Mouse (Mus musculus): ENCODE results near the gene Olfr430. TPM values are rescaled to one million over a fixed set of nuclear protein-coding genes. Genes with fewer than 3 reads are reported as not detected.
"Not testable (repeated sequence)": the region's sequence is repeated elsewhere in the genome, so short reads cannot be mapped to it uniquely, and the experiment has no call there.

Gene Olfr430
- polyA plus RNA-seq (2016; fragmentation: Nextera tagmentation; extraction: Ambion mirVana): not detected in 2 replicates

DNA sequence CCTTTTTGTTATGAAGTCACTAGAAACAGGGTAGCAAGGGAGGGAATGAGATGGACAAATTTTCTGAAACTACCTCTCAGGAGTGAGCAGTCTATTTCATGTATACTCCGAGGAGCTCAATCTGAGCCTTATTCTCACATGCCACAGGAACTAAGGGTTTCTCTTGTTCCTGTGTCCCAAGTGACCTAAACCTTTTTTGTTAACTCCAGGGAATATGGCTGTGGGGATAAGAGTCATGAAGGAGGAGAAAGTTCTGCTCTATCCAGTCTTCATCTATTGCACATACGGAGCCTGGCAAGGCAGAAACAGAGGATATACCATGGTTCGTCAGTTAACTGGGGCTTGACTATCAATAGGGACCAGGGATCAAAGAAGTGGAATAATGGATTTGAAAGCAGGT is at the start of gene Olfr430:
Gene Olfr430 (plus strand): TSS at position 301 of the 400 bp plus-strand sequence.
- no peaks in the 10 kb centered on the region for H3K4me1 ChIP-seq
- 89% methylated on average over 3 of the region's 3 CpGs for WGBS
- no peaks in the 10 kb centered on the region for H3K9me3 ChIP-seq
- no peaks in the 10 kb centered on the region for H3K36me3 ChIP-seq (replicated peaks)
- no peaks in the 10 kb centered on the region for H3K27me3 ChIP-seq (replicated peaks; ENCODE audit: low read depth, poor library complexity, severe bottlenecking)
- DNase-seq (ENCODE audit: low spot score): no peak
- H3K4me3 ChIP-seq: no peak within 1 kb of the TSS
- H3K27ac ChIP-seq (replicated peaks): no peak within 1 kb of the TSS

DNA sequence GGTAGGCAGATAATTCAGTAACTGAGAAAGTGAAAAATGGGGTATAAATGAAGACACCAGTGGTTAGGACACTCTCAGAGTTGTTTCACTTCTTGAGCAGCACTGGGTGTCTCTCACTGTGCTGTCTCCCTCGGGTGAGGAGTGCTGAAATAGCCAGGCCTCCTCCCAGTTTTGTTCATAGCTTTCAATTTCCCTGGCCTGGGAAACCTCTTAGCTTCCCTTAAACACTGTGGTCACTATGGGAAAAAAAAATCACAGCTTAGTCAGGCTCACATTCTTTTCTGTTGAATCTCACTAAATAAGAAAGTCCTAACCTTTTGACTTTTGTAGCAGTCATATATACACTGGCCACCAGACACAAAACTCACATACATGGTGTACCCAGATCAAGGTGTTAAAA is 34.7 kb upstream of the Olfr430 start, which contains the start of gene Ifi205:
Gene Ifi205 (minus strand): TSS at position 113 of the 400 bp plus-strand sequence.
- no peaks in the 10 kb centered on the region for H3K27me3 ChIP-seq (replicated peaks; ENCODE audit: low read depth, poor library complexity, severe bottlenecking)
- no peaks in the 10 kb centered on the region for H3K36me3 ChIP-seq (replicated peaks)
- no peak within 1 kb of the TSS for H3K4me3 ChIP-seq
- H3K4me1 ChIP-seq: no peaks in the 10 kb centered on the region
- H3K27ac ChIP-seq (replicated peaks): no peak within 1 kb of the TSS
- DNase-seq (ENCODE audit: low spot score): no peak
- H3K9me3 ChIP-seq: no peaks in the 10 kb centered on the region
- WGBS: 54% methylated on average over 1 of the region's 1 CpGs

DNA sequence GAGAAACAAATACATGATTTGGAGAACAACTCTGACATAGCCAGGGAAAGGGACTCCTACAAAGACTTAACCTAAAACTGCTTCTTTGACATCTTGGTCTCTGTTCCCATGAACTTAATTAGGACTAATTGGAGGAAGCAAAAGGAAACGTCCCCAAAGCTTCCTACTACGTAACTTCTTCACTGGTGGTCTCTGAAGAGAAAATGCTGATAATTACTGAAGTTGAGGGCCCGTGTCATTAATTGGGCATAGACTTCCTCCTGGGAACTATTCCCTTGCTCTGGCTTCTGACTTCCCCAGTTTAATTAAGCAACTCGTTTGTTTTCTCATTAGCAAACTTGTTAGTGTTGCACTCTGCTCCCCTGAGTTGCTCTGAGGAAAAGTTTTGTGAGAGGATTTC is 30.6 kb upstream of the Olfr430 start:
- Histone ChIP-seq H3K36me3 (replicated peaks) (no peaks in the 10 kb centered on the region), H3K27ac (replicated peaks) (no peak overlapping the region), H3K27me3 (replicated peaks; ENCODE audit: low read depth, poor library complexity, severe bottlenecking) (no peaks in the 10 kb centered on the region), H3K4me3 (no peak overlapping the region), H3K9me3 (no peaks in the 10 kb centered on the region), H3K4me1 (no peaks in the 10 kb centered on the region)
- WGBS: 46% methylated on average over 4 of the region's 4 CpGs
- DNase-seq (ENCODE audit: low spot score): no peak

DNA sequence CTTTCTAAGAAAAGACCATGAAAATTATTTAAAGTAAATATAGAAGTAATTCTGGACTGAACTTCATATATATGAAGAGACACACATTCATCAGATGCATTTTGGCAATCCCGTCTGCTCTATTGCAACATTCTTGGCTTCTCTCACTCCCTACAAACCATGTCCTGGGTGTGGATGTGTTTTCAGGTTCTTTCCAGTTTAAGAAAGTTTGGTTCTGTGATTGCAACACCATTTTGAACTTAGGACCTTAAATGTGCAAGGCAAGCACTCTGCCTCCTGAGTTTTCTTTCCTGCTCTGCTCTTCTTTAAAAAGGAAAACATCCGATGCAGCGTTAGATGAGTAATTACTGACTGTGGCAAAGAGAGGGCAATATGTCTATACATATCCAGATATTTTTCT is 27.9 kb upstream of the Olfr430 start:
- Histone ChIP-seq H3K36me3 (replicated peaks) (no peaks in the 10 kb centered on the region), H3K4me3 (no peak overlapping the region), H3K27me3 (replicated peaks; ENCODE audit: low read depth, poor library complexity, severe bottlenecking) (no peaks in the 10 kb centered on the region), H3K27ac (replicated peaks) (no peak overlapping the region), H3K4me1 (no peaks in the 10 kb centered on the region), H3K9me3 (no peaks in the 10 kb centered on the region)
- DNase-seq (ENCODE audit: low spot score): no peak
- 90% methylated on average over 3 of the region's 3 CpGs for WGBS

DNA sequence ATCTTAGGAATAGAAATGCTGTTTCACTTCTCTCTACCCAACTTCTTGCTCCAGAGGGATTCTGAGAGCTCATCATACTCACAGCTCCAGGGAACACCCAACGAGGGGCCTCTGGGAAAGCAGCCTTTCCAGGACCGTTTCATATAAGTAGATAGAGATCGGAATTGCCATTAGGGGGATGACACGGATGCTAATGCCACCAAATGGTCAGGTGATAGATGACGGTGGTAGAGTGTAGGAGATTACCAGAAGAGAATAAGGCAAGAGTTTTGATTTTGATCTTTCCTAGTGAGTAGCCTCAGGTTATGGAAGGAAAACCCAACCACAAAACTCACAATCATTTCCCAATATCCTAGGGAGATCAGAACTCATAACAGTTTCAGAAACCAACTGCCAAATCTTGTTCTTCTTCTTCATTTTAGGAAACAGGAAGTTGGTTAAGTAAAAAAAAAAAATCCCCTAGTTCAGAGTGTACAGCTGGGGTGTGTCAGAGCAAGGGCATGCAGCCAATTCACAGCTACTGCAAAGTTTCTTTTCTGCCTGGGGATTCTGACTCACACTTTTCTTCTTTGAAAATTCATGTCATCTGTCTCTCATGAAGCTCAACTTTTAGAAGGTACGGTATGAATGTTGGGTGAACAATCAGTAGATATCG is 25.8 kb upstream of the Olfr430 start, which contains the start of gene Olfr433:
Gene Olfr433 (plus strand): TSS at position 183 of the 655 bp plus-strand sequence.
- WGBS: 87% methylated on average over 7 of the region's 7 CpGs

DNA sequence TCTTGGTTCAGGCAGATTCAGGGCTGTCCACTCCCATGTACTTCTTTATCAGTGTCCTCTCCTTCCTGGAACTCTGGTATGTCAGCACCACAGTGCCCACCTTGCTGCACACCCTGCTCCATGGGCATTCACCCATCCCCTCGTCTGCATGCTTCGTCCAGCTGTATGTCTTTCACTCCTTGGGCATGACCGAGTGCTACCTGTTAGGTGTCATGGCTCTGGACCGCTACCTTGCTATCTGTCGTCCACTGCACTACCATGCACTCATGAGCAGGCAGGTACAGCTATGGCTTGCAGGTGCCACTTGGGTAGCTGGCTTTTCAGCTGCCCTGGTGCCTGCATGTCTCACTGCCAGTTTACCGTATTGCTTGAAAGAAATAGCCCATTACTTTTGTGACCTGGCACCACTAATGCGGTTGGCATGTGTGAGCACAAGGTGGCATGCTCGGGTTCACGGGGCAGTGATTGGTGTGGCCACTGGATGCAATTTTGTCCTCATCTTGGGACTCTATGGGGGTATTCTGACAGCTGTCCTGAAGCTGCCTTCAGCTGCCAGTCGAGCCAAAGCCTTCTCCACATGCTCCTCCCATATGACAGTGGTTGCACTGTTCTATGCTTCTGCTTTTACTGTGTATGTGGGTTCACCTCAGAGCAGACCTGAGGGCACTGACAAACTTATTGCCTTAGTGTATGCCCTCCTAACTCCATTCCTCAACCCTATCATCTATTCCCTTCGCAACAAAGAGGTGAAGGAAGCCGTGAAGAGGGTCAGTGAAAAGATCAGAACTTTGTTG is 24.1 kb upstream of the Olfr430 start:
- H3K36me3 ChIP-seq (replicated peaks); DNase-seq (ENCODE audit: low spot score); H3K27ac ChIP-seq (replicated peaks); H3K9me3 ChIP-seq; H3K4me3 ChIP-seq; H3K27me3 ChIP-seq (replicated peaks; ENCODE audit: low read depth, poor library complexity, severe bottlenecking); H3K4me1 ChIP-seq: not testable (repeated sequence)
- 91% methylated on average over 12 of the region's 12 CpGs for WGBS

More for the DNA sequence above, 25.8 kb upstream of the Olfr430 start, which contains the start of gene Olfr433:
- Histone ChIP-seq H3K4me3 (no peak within 1 kb of the TSS), H3K4me1 (no peaks in the 10 kb centered on the region), H3K9me3 (no peaks in the 10 kb centered on the region), H3K27ac (replicated peaks) (no peak within 1 kb of the TSS), H3K27me3 (replicated peaks; ENCODE audit: low read depth, poor library complexity, severe bottlenecking) (no peaks in the 10 kb centered on the region), H3K36me3 (replicated peaks) (no peaks in the 10 kb centered on the region)
- DNase-seq (ENCODE audit: low spot score): no peak

DNA sequence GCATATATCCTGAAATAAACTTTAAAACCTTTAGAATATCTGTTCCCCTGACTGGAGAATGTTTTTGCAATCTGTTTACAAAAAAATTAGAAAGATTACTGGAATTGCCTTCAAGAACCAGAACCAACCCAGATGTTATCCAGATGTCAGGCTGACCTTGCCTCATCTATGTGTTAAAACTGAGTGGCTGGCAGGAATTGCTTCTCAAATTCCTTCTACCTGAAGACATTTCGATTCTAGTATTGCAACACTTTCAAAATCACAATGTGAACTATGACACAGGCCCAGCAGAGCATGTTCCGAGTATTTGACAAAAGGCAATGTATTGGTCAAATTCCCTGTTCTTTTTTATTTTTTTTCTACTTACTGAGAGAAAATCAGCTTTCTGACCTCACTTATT is 22.0 kb upstream of the Olfr430 start:
- no peak overlapping the region for H3K4me3 ChIP-seq
- WGBS: 71% methylated on average over 2 of the region's 2 CpGs
- H3K9me3 ChIP-seq: no peaks in the 10 kb centered on the region
- H3K4me1 ChIP-seq: no peaks in the 10 kb centered on the region
- no peaks in the 10 kb centered on the region for H3K36me3 ChIP-seq (replicated peaks)
- no peaks in the 10 kb centered on the region for H3K27me3 ChIP-seq (replicated peaks; ENCODE audit: low read depth, poor library complexity, severe bottlenecking)
- DNase-seq (ENCODE audit: low spot score): no peak
- H3K27ac ChIP-seq (replicated peaks): no peak overlapping the region

DNA sequence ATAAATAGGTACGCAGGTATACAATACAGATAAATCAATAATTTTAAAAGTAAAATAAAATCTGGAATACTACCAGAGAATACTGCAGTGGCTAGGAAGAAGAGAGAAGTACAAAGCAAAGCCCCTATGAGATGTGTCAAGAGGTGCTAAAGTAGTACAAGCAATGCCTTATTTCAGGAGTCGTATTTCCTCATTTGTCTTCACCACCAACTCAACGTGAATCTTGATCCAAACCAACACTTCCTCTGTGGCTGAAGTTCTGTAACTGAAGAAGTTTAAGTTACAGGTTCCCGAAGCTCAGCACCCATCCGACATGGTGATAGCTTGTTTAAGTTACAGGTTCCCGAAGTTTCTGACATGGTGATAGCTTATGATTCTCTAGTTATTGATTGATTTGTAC is 18.2 kb upstream of the Olfr430 start:
- H3K4me3 ChIP-seq; DNase-seq (ENCODE audit: low spot score); H3K27me3 ChIP-seq (replicated peaks; ENCODE audit: low read depth, poor library complexity, severe bottlenecking); H3K4me1 ChIP-seq; H3K27ac ChIP-seq (replicated peaks); H3K36me3 ChIP-seq (replicated peaks); H3K9me3 ChIP-seq: not testable (repeated sequence)
- 87% methylated on average over 6 of the region's 6 CpGs for WGBS

DNA sequence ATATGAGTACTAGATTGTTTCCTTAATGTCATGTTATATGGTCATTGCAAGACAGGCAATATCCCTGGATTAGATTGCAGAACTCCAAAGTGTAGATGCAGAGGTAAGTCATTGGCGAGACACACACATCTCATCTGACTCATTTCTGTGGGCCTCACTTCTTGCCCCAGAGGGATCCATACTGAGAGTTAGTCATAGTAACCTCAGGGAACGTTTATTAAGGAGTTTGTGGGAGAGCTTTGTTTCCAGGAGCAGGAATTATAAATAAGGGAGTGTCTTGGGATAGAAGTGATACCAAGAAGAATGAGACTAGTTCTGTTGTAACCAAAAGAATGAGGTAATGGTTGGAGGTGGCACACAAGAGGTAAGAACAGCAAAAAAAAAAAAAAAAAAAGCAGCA is 17.5 kb upstream of the Olfr430 start, which contains the start of gene Olfr432:
Gene Olfr432 (plus strand): TSS at position 313 of the 400 bp plus-strand sequence.
- Histone ChIP-seq H3K27ac (replicated peaks) (no peak within 1 kb of the TSS), H3K9me3 (no peaks in the 10 kb centered on the region), H3K27me3 (replicated peaks; ENCODE audit: low read depth, poor library complexity, severe bottlenecking) (no peaks in the 10 kb centered on the region), H3K4me1 (no peaks in the 10 kb centered on the region), H3K36me3 (replicated peaks) (no peaks in the 10 kb centered on the region), H3K4me3 (no peak within 1 kb of the TSS)
- no peak for DNase-seq (ENCODE audit: low spot score)
- WGBS: 72% methylated on average over 2 of the region's 2 CpGs

DNA sequence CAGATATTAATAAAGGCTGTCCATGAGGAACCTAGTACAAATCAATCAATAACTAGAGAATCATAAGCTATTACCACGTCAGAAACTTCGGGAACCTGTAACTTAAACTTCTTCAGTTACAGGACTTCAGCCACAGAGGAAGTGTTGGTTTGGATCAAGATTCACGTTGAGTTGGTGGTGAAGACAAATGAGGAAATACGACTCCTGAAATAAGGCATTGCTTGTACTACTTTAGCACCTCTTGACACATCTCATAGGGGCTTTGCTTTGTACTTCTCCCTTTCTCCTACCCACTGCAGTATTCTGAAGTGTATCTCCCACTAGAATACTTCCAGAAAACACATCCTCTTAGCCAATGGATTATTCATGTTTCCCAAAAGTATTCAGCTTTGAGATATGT is 17.0 kb upstream of the Olfr430 start:
- H3K9me3 ChIP-seq; H3K27ac ChIP-seq (replicated peaks); H3K4me1 ChIP-seq; DNase-seq (ENCODE audit: low spot score); H3K4me3 ChIP-seq; H3K36me3 ChIP-seq (replicated peaks); H3K27me3 ChIP-seq (replicated peaks; ENCODE audit: low read depth, poor library complexity, severe bottlenecking): not testable (repeated sequence)
- WGBS: 82% methylated on average over 4 of the region's 4 CpGs

DNA sequence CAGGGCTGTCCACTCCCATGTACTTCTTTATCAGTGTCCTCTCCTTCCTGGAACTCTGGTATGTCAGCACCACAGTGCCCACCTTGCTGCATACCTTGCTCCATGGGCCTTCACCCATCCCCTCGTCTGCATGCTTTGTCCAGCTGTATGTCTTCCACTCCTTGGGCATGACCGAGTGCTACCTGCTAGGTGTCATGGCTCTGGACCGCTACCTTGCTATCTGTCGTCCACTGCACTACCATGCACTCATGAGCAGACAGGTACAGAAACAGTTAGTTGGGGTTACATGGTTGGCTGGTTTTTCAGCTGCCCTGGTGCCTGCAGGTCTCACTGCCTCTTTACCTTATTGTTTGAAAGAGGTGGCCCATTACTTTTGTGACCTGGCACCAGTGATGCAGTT is 15.9 kb upstream of the Olfr430 start:
- Histone ChIP-seq H3K4me1 (no peaks in the 10 kb centered on the region), H3K4me3 (no peak overlapping the region), H3K27me3 (replicated peaks; ENCODE audit: low read depth, poor library complexity, severe bottlenecking) (no peaks in the 10 kb centered on the region), H3K9me3 (no peaks in the 10 kb centered on the region), H3K27ac (replicated peaks) (no peak overlapping the region), H3K36me3 (replicated peaks) (no peaks in the 10 kb centered on the region)
- DNase-seq (ENCODE audit: low spot score): no peak
- WGBS: 88% methylated on average over 4 of the region's 4 CpGs

DNA sequence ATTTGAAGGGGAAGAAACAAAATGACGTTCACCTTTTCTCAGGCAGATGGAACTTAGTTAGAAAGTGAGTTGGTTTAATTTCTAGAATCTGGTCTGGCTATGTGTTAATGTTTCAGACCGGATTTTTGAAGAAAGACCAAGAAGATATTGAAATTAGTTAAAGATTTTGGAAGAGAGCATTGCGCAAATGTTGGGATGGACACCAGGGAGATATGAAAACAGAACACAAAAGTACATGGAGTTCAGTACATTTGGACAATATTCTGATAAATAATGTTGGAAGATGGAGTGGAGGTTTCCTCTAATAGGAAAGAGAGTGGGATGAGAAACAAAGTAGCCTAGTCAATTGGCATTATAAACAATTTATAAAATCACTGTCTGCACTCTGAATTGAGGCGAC is 14.9 kb upstream of the Olfr430 start:
- no peaks in the 10 kb centered on the region for H3K27me3 ChIP-seq (replicated peaks; ENCODE audit: low read depth, poor library complexity, severe bottlenecking)
- no peak overlapping the region for H3K27ac ChIP-seq (replicated peaks)
- no peaks in the 10 kb centered on the region for H3K4me1 ChIP-seq
- no peaks in the 10 kb centered on the region for H3K9me3 ChIP-seq
- DNase-seq (ENCODE audit: low spot score): no peak
- 84% methylated on average over 4 of the region's 4 CpGs for WGBS
- no peak overlapping the region for H3K4me3 ChIP-seq
- no peaks in the 10 kb centered on the region for H3K36me3 ChIP-seq (replicated peaks)
